In genomic region chr17:11315675-11316074, GRCm38 (mm10) we compare ENCODE assay signal across 14 mouse cellular contexts.
"Had no signal": no experiment of that assay in that cellular context is flagged by ENCODE, and none has a peak within 500 bp of the region (broad histone marks: within the 10 kb centered on the region; RNA-seq: fewer than 3 reads in every experiment).

No protein-coding gene starts in this region.

- H3K4me3 ChIP-seq: layer of hippocampus, adult 2 months; limb, embryonic 15.5 days; liver, embryonic 12.5 days; megakaryocyte, embryonic 14.5 days; midbrain, embryonic 15.5 days; stomach, embryonic 15.5 days had no signal

- DNase-seq: kidney, postnatal 10 days; kidney, postnatal 4 days; lung, embryonic 14.5 days; lung, postnatal 10 days; lung, postnatal 4 days; right cerebral cortex, postnatal 14 days; thymus, postnatal 36 days had no signal

- H3K27me3 ChIP-seq: limb, embryonic 15.5 days; megakaryocyte, embryonic 14.5 days; midbrain, embryonic 15.5 days; stomach, embryonic 15.5 days had no signal

- H3K36me3 ChIP-seq: limb, embryonic 15.5 days; liver, embryonic 12.5 days; midbrain, embryonic 15.5 days; stomach, embryonic 15.5 days had no signal

- ATAC-seq: liver, embryonic 12.5 days; midbrain, embryonic 15.5 days had no signal

- H3K9me3 ChIP-seq: limb, embryonic 15.5 days; liver, embryonic 12.5 days; midbrain, embryonic 15.5 days; stomach, embryonic 15.5 days had no signal

- H3K4me2 ChIP-seq: limb, embryonic 15.5 days; liver, embryonic 12.5 days; lung, embryonic 14.5 days; midbrain, embryonic 11.5 days; midbrain, embryonic 15.5 days; stomach, embryonic 15.5 days had no signal

- H3K9ac ChIP-seq: limb, embryonic 15.5 days; liver, embryonic 12.5 days; lung, embryonic 14.5 days; midbrain, embryonic 15.5 days; stomach, embryonic 15.5 days had no signal

- H3K27ac ChIP-seq: layer of hippocampus, adult 2 months; limb, embryonic 15.5 days; liver, embryonic 12.5 days; midbrain, embryonic 15.5 days; stomach, embryonic 15.5 days had no signal

- H3K4me1 ChIP-seq: limb, embryonic 15.5 days; liver, embryonic 12.5 days; megakaryocyte, embryonic 14.5 days; midbrain, embryonic 15.5 days; stomach, embryonic 15.5 days had no signal
